Mouse (Mus musculus) hindbrain, embryonic 13.5 days (tissue): Measurements from ENCODE around the gene Isca1. TPM values are rescaled to one million over a fixed set of nuclear protein-coding genes. Genes with fewer than 3 reads are reported as not detected.

ENCODE experiments used
- ATAC-seq: fragments of 200-750 bp; cut with Nextera tagmentation; 2 replicates; pipeline ENCODE4 v1.8.0; 2017; ENCODE audit warnings: moderate TSS enrichment; ENCODE audit not compliant: low FRiP score
- H3K27ac ChIP-seq: fragments of 300-500 bp; sonication (generic); 2 replicates; pipeline ENCODE4 v1.5.1; 2015; ENCODE audit warnings: inconsistent platforms, mild to moderate bottlenecking, moderate library complexity
- H3K27me3 ChIP-seq: fragments of 300-500 bp; sonication (generic); 2 replicates; pipeline ENCODE4 v1.6.1; 2015; ENCODE audit warnings: mild to moderate bottlenecking, inconsistent platforms
- H3K36me3 ChIP-seq: fragments of 300-500 bp; sonication (generic); 2 replicates; pipeline ENCODE4 v1.6.1; 2015; ENCODE audit warnings: mild to moderate bottlenecking, inconsistent platforms
- H3K4me1 ChIP-seq: fragments of 300-500 bp; sonication (generic); replicated peaks from 2 replicates; pipeline ENCODE4 v1.6.1; 2015; ENCODE audit warnings: inconsistent platforms
- H3K4me2 ChIP-seq: fragments of 300-500 bp; sonication (generic); 2 replicates; pipeline ENCODE4 v1.6.1; 2015; ENCODE audit warnings: inconsistent platforms, mild to moderate bottlenecking, moderate library complexity
- H3K4me3 ChIP-seq: fragments of 300-500 bp; sonication (generic); 2 replicates; pipeline ENCODE4 v1.5.1; 2015; ENCODE audit warnings: mild to moderate bottlenecking, inconsistent platforms
- H3K9ac ChIP-seq: fragments of 300-500 bp; sonication (generic); 2 replicates; pipeline ENCODE4 v1.6.1; 2015; ENCODE audit warnings: mild to moderate bottlenecking, inconsistent platforms
- H3K9me3 ChIP-seq: fragments of 300-500 bp; sonication (generic); 2 replicates; pipeline ENCODE4 v1.6.1; 2016; ENCODE audit warnings: inconsistent platforms
- WGBS: fragments of 180-500 bp; shearing (Covaris S2); methylation state at CpG from one replicate; pipeline ENCODE4 v1.1.7; 2015; 5-methylcytosine and 5-hydroxymethylcytosine counted together
- polyA plus RNA-seq: library from polyadenylated mRNA; unstranded; fragments of >200 nt; fragmentation: Nextera tagmentation; extraction: Ambion mirVana; gene quantifications from 2 replicates; pipeline ENCODE4 v1.2.1, GENCODE M21; 2015

The Isca1 gene
- polyA plus RNA-seq, 1 experiment from 2014 or later, result 159 TPM

DNA sequence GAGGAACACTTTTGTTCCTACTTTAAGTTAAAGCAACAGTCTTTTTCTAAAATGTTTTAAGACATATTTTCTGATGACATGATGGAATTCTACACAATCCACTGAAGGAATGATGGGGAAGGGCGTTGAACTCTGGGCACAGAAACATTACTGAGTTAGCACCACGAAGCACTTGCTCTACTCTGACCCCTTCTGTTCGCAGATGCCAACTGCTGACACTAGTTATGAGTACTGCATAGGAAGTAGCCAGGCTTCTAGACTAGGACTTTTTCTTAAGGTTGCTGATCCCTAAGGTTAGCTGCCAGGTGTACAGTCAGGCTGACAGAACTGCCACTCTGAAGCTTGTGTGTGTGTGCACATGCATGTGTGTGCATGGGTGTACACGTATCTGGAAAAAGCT is 9.6 kb upstream of the Isca1 start:
- Histone ChIP-seq H3K9me3 (no peaks in the 10 kb centered on the region), H3K27ac (no peak overlapping the region), H3K9ac (no peak overlapping the region), H3K36me3 (peaks cover 94% of the 10 kb centered on the region), H3K27me3 (no peaks in the 10 kb centered on the region), H3K4me2 (no peak overlapping the region), H3K4me3 (no peak overlapping the region), H3K4me1 (no peaks in the 10 kb centered on the region)
- no peak for ATAC-seq
- 88% methylated on average over 4 of the region's 4 CpGs for WGBS

DNA sequence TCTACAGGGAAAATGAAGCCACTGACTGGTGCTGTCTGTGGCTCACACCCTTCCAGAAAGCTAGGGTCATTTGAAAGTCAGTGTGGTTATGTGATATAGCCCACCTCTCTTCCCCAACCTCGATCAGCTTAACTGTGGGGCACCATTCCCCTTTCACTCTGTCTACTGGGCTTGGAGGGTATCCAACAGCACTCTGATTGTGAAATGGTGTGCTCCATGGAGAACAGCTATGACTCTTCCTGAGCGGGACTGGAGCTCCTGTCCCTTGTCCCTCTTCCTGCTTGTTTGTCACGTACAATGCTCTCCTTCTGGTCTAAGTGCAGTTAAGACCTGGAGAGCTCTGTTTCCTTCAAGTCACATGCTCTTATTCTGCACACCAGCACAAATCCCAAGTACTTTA is 5.6 kb upstream of the Isca1 start:
- Histone ChIP-seq H3K4me3 (no peak overlapping the region), H3K4me2 (no peak overlapping the region), H3K36me3 (peaks cover 79% of the 10 kb centered on the region), H3K27me3 (no peaks in the 10 kb centered on the region), H3K27ac (no peak overlapping the region), H3K4me1 (peaks cover 13% of the 10 kb centered on the region), H3K9ac (no peak overlapping the region), H3K9me3 (no peaks in the 10 kb centered on the region)
- no peak for ATAC-seq
- 76% methylated on average over 3 of the region's 3 CpGs for WGBS

DNA sequence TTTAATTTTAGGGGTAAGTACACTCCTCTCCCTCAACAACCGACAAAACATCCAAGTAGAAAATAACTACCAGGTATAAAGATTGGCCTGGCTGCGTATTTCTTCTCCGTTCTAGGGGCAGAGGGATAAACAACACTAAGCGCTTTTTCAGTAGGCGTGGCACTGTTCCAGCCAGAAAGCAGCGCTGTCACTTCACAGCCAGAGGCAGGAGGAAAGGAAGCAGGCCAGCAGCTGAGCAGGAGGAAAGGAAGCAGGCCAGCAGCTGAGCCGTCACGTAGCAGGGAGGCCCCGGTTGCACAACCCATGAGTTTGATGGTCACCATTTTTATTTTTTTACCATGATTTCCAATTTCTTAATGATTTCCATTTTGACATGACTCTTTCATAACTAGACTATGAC is 1.6 kb upstream of the Isca1 start:
- peaks cover 42% of the 10 kb centered on the region for H3K36me3 ChIP-seq
- 72% methylated on average over 9 of the region's 9 CpGs for WGBS
- no peak overlapping the region for H3K4me2 ChIP-seq
- no peaks in the 10 kb centered on the region for H3K27me3 ChIP-seq
- no peak for ATAC-seq
- H3K4me3 ChIP-seq, result no peak overlapping the region
- peaks cover 41% of the 10 kb centered on the region for H3K4me1 ChIP-seq
- H3K9me3 ChIP-seq, result no peaks in the 10 kb centered on the region
- peak overlapping the region; percentile 96 for H3K27ac ChIP-seq
- H3K9ac ChIP-seq, result peak overlapping the region; percentile 81

DNA sequence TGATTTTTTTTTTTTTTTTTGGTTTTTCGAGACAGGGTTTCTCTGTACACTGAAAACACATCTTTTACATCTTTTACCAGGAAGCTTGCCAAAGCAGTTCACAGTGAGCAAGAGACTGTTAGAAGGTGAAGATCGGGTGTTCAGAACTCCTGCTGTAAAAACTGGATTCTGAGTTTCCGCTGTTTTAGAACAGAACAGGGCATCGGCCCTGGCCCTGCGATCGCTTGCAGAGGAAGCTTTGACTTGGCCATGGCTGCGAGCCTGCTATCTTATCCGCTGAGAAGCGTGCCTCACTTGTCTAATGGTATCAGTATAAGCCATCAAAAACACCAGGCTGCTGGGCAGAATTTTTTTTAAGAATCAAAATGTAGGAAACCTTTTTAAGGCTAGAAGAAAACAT is 1.2 kb upstream of the Isca1 start:
- peaks cover 45% of the 10 kb centered on the region for H3K4me1 ChIP-seq
- peak overlapping the region; percentile 96 for H3K27ac ChIP-seq
- H3K27me3 ChIP-seq, result no peaks in the 10 kb centered on the region
- H3K9me3 ChIP-seq, result no peaks in the 10 kb centered on the region
- ATAC-seq, result no peak
- peaks cover 38% of the 10 kb centered on the region for H3K36me3 ChIP-seq
- H3K4me2 ChIP-seq, result peak overlapping the region; percentile 80
- 71% methylated on average over 9 of the region's 9 CpGs for WGBS
- H3K9ac ChIP-seq, result peak overlapping the region; percentile 81
- H3K4me3 ChIP-seq, result peak overlapping the region; percentile 85

DNA sequence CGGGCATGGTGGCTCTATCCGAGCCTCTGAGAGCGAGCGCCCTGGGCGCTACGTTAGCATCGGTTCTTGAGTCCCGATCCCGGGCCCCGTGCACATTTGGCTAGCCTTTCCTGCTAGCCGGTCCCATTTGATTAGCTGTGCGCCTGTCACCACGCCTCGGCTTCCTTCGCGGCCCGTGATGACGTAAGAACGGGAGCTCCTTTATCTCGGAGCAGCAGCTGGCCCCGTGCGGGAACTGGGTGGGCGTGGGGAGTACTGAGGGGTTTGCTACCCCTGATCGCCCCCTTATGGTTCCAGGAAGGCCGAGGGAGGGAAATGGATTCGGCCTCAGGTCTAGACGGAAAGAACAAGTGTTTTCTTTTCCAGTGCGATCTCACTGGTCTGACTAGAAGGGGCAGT is 553 bp upstream of the Isca1 start:
- peak overlapping the region; percentile 81 for H3K9ac ChIP-seq
- no peaks in the 10 kb centered on the region for H3K9me3 ChIP-seq
- peaks cover 49% of the 10 kb centered on the region for H3K4me1 ChIP-seq
- peak overlapping the region; percentile 96 for H3K27ac ChIP-seq
- under 1% methylated on average over 28 of the region's 28 CpGs for WGBS
- H3K27me3 ChIP-seq, result no peaks in the 10 kb centered on the region
- peaks cover 32% of the 10 kb centered on the region for H3K36me3 ChIP-seq
- H3K4me2 ChIP-seq, result peak overlapping the region; percentile 80
- peak; percentile 92 for ATAC-seq
- peak overlapping the region; percentile 85 for H3K4me3 ChIP-seq

DNA sequence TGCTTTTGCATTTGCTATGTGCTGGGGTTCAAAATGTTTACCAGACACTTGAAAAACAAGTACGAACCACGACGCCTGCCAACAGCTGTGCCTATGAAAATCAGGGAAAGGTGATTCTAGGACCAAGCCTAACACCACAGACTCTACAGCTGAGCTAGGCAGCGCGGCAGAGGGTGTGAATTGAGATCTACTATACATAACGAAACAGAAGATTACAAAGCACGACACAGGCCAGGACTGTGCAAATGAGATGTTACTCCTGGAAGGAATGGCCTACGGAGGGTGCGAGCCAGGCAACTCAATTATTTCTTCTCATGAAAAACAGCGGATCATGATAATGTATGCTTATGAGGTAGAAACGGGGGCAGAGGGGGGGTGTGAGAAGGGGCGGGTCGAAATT is 1.1 kb downstream of the Isca1 start:
- Histone ChIP-seq H3K4me1 (peaks cover 49% of the 10 kb centered on the region), H3K4me3 (peak overlapping the region; percentile 85), H3K27me3 (no peaks in the 10 kb centered on the region), H3K36me3 (peaks cover 20% of the 10 kb centered on the region), H3K4me2 (peak overlapping the region; percentile 80), H3K27ac (0 out of 2 replicates have a peak overlapping the region, but pooled peaks have one; percentile 96), H3K9me3 (no peaks in the 10 kb centered on the region), H3K9ac (peak overlapping the region; percentile 90)
- no peak for ATAC-seq
- WGBS, result 38% methylated on average over 13 of the region's 13 CpGs

DNA sequence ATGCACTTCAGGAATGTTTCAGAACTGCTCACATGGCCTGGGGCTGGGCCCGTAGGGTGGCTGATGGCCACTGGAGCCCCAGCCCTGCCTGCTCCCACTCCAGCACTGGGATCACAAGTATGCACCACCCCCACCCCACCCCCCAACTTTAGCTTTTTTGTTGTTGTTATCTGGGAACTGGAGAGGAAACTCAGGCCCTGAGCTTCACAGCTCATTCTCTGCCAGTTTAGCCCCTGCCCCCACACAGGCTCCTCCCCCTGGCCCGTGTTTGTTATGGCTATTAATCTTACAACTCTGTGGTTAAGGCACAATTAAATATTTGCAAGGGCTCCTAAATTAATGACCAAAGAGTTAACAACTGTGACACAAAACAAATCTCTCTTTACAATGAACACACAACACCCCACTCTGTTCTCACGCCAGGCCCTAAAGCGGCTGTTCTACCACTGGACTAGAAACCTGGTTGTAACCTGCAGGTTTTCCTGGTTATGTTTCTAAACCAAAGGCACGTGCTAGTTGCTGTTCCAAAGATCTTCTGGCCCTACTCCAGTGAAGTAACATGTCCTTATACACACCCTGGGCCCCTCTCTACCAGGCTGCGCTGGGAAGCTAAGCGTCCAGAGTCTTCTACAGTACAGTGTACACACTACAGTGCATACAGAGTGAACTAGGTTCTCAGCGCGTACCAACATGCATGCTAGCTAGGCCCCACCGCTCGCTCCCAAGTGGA is 2.7 kb downstream of the Isca1 start:
- H3K4me1 ChIP-seq, result peaks cover 49% of the 10 kb centered on the region
- H3K27me3 ChIP-seq, result no peaks in the 10 kb centered on the region
- peak overlapping the region; percentile 80 for H3K4me2 ChIP-seq
- H3K9me3 ChIP-seq, result no peaks in the 10 kb centered on the region
- H3K4me3 ChIP-seq, result no peak overlapping the region
- peak overlapping the region; percentile 30 for H3K27ac ChIP-seq
- peak overlapping the region; percentile 51 for H3K9ac ChIP-seq
- no peak for ATAC-seq
- WGBS, result 78% methylated on average over 11 of the region's 11 CpGs
- peaks cover 18% of the 10 kb centered on the region for H3K36me3 ChIP-seq

DNA sequence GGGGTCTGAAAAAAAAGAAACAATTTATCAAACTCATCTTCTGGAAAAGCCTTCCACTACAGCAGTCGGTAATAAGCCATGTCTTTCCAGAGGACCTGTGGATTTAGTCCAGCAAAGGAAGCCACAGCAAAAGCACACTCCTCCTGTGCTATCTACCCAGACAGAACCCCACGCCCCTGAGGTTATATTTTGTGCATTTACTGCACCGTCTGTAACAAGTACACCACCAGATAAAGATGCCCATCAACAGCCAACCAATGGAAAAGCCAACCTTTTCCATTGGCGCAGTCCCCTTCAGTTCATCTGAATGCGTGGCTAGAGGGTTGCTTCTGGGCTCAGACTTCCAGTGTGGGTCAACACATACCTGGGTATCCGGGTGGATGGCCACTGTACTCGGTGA is 6.8 kb downstream of the Isca1 start:
- Histone ChIP-seq H3K4me1 (peaks cover 24% of the 10 kb centered on the region), H3K36me3 (peaks cover 47% of the 10 kb centered on the region), H3K4me2 (no peak overlapping the region), H3K27me3 (no peaks in the 10 kb centered on the region), H3K4me3 (no peak overlapping the region), H3K27ac (no peak overlapping the region), H3K9me3 (no peaks in the 10 kb centered on the region), H3K9ac (no peak overlapping the region)
- WGBS, result 96% methylated on average over 7 of the region's 7 CpGs
- no peak for ATAC-seq

DNA sequence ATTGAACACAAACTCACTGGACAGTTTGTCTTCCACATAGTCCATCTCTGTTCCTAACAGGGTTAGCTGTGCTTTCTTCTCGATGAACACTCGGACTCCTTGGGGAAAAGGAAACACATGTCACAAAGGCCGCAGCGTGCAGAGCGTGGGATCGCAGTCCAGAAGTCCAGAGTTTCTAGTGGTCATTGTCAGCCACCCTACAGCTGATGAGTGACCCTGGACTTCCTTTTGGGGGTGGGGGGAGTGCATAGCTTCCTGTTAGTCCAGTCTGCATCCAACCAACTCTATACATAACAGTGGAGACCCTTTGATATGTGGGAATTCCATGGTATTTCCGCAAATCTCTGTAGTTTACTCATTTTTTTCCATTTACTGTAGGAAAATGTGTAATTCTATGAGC is 12.7 kb downstream of the Isca1 start:
- 98% methylated on average over 7 of the region's 7 CpGs for WGBS

DNA sequence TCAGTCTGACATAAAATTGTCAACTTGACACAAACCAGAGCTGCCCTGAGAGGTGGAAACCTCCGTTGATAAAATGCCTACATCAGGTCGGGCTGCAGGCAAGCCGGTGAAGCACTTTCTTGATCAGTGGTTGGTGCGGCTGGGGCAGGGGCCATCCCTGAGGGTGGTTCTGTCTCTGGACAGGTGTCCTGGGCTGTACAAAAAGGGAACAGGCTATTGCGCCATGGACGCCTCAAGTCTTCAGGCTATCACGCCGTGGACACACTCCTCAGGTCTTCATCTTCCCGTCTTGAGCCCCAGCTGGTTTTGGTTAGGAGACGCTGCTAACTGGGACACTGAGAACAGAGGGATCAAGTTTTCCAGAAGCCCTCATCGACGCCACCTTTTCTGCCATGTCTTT is 19.3 kb downstream of the Isca1 start:
- WGBS, result 86% methylated on average over 12 of the region's 12 CpGs

More for the DNA sequence above, 12.7 kb downstream of the Isca1 start:
- no peak for ATAC-seq
- H3K4me3 ChIP-seq, result no peak overlapping the region
- no peak overlapping the region for H3K9ac ChIP-seq
- no peak overlapping the region for H3K4me2 ChIP-seq
- no peak overlapping the region for H3K27ac ChIP-seq
- no peaks in the 10 kb centered on the region for H3K9me3 ChIP-seq
- peaks cover 59% of the 10 kb centered on the region for H3K36me3 ChIP-seq
- H3K4me1 ChIP-seq, result no peaks in the 10 kb centered on the region
- H3K27me3 ChIP-seq, result no peaks in the 10 kb centered on the region

DNA sequence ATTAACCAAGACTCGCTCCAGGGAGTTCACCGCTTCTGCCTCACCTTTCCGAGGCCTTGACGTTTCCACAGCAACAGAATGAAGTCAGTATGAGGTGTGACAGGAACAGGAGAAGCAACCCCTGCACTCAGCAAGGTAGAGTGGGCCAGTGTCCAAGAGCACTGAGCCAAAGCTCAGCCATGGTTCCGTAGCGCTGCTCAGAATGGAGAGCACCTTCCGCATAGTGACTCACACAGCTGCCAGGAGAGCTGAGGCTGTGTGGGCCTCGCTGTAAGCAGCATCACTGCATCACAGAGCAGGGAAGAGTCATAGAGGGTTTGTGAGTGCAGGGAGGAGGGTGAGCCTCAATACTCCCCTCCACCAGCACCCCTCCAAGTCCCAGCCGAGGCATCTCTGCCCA is 22.9 kb downstream of the Isca1 start, which contains the start of gene 1700014D04Rik:
1700014D04Rik (minus strand) TSS at position 42 of the 400 bp plus-strand sequence.
- no peak within 1 kb of the TSS for H3K4me2 ChIP-seq

More for the DNA sequence above, 19.3 kb downstream of the Isca1 start:
- Histone ChIP-seq H3K4me3 (no peak overlapping the region), H3K4me1 (no peaks in the 10 kb centered on the region), H3K9ac (no peak overlapping the region), H3K27ac (no peak overlapping the region), H3K4me2 (no peak overlapping the region), H3K9me3 (no peaks in the 10 kb centered on the region), H3K27me3 (no peaks in the 10 kb centered on the region), H3K36me3 (peaks cover 11% of the 10 kb centered on the region)
- ATAC-seq, result no peak

DNA sequence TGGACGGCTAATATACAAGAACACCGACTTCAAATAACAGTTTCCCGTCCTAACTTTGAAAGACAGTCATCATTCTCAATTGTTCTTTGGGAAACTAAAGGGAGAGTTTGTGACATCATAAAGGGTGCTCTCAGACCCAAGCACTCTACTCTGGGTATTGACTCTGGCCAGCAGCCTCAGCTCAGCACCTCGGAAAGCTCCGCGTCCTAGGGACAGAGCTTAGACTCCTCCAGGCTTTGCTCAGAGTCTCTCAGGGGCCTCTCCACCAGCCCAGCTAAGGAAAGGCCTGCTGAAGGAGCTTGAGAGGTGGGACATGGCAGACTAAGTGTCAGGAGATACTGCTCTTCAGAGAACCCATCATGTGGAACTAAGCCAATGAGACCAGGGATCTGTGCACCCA is 23.4 kb downstream of the Isca1 start:
- Histone ChIP-seq H3K4me2 (no peak overlapping the region), H3K27me3 (no peaks in the 10 kb centered on the region), H3K36me3 (no peaks in the 10 kb centered on the region), H3K4me3 (no peak overlapping the region), H3K27ac (no peak overlapping the region), H3K9me3 (no peaks in the 10 kb centered on the region), H3K4me1 (no peaks in the 10 kb centered on the region), H3K9ac (no peak overlapping the region)
- 81% methylated on average over 6 of the region's 6 CpGs for WGBS
- ATAC-seq, result no peak

More for the DNA sequence above, 22.9 kb downstream of the Isca1 start, which contains the start of gene 1700014D04Rik:
- Histone ChIP-seq H3K4me1 (no peaks in the 10 kb centered on the region), H3K9me3 (no peaks in the 10 kb centered on the region), H3K36me3 (no peaks in the 10 kb centered on the region), H3K27ac (no peak within 1 kb of the TSS), H3K4me3 (no peak within 1 kb of the TSS), H3K27me3 (no peaks in the 10 kb centered on the region), H3K9ac (no peak within 1 kb of the TSS)
- no peak for ATAC-seq
- 83% methylated on average over 9 of the region's 9 CpGs for WGBS

DNA sequence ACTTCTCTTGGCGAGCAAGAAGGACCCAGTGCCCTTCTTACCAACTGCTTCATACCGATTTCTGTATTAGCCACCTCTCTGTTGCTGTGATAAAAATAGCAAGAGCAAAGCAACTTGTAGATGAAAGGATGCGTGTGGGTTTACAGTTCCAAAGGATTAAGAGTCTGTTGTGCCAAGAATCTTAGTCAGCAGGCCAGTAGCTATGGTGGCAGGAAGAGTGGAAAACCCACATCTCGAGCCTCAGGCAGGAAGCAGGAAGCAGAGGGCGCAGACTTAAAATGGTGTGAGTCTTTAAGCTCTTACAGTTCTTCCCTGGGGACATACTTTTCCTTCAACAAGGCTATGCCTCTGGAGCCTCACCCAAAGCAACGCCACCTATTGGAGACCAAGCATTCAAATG is 24.1 kb downstream of the Isca1 start:
- Histone ChIP-seq H3K9me3 (no peaks in the 10 kb centered on the region), H3K4me1 (no peaks in the 10 kb centered on the region), H3K4me2 (no peak overlapping the region), H3K9ac (no peak overlapping the region), H3K27me3 (no peaks in the 10 kb centered on the region), H3K36me3 (no peaks in the 10 kb centered on the region), H3K4me3 (no peak overlapping the region), H3K27ac (no peak overlapping the region)
- WGBS, result 93% methylated on average over 6 of the region's 6 CpGs
- ATAC-seq, result no peak
